Mouse (Mus musculus) embryonic fibroblast, embryonic 13.5 days (primary cell): ENCODE results near the gene Mgrn1.

Experiments used
- CTCF ChIP-seq: IDR thresholded peaks from 2 replicates; pipeline ENCODE4 v1.5.1; 2011; ENCODE audit warnings: mild to moderate bottlenecking, control low read depth, low read length, moderate library complexity, borderline replicate concordance; ENCODE audit not compliant: insufficient read depth
- POLR2A ChIP-seq: IDR thresholded peaks from 2 replicates; pipeline ENCODE4 v1.6.1; 2011; ENCODE audit warnings: low read depth, mild to moderate bottlenecking, control low read depth, low read length, moderate library complexity

GRCm38 (mm10) chr16:4905591-4905990 lies 19.5 kb downstream of the Mgrn1 start:
- no peak for TF ChIP-seq POLR2A
- no peak for TF ChIP-seq CTCF
